ENCODE assay signal across 8 mouse cellular contexts in the genomic region with DNA sequence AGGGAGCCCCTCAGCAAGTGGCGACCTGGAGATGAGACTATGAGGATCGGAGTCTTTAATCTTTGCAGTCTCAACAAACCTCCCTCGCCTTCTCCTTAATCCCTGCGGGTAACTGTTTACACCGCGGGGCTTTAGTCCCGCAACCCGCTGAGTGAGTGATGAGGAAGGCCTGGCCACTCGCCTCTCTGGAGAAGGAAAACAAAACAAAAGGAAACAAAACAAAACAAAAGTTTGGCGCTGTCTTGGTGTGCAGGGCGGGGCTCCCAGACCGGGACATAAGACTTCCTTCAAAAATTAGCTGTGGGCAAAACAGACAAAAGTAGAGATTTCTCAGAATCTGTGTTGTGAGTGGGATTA. TPM values are rescaled to one million over a fixed set of nuclear protein-coding genes. Genes with fewer than 3 reads are reported as not detected.
DNase-seq lines count a peak whose midpoint lies in the region; ATAC-seq lines count a peak whose summit lies in the region.

No protein-coding gene starts in this region.

- 9% methylated on average over 12 of the region's 12 CpGs for WGBS in lung, embryonic 15.5 days
- 12% methylated on average over 12 of the region's 12 CpGs for WGBS in embryonic facial prominence, embryonic 11.5 days
- WGBS in hindbrain, embryonic 14.5 days = 8% methylated on average over 12 of the region's 12 CpGs

- H3K36me3 ChIP-seq in lung, embryonic 15.5 days = no peaks in the 10 kb centered on the region
- H3K36me3 ChIP-seq in embryonic facial prominence, embryonic 11.5 days (replicated peaks; ENCODE audit: control insufficient read depth, insufficient read depth, low read depth, low read length) = no peaks in the 10 kb centered on the region
- no peaks in the 10 kb centered on the region for H3K36me3 ChIP-seq in hindbrain, embryonic 14.5 days (replicated peaks; ENCODE audit: control insufficient read depth, insufficient read depth)

- H3K4me2 ChIP-seq in lung, embryonic 15.5 days = peak overlapping the region; percentile 49
- no peak overlapping the region; the same call in 1 of the 2 replicates for H3K4me2 ChIP-seq in embryonic facial prominence, embryonic 11.5 days (ENCODE audit: low read depth, low read length)
- peak overlapping the region; percentile 50 for H3K4me2 ChIP-seq in hindbrain, embryonic 14.5 days (replicated peaks)

- H3K9me3 ChIP-seq in lung, embryonic 15.5 days = no peaks in the 10 kb centered on the region
- no peaks in the 10 kb centered on the region for H3K9me3 ChIP-seq in embryonic facial prominence, embryonic 11.5 days (replicated peaks; ENCODE audit: control insufficient read depth, low read length)
- no peaks in the 10 kb centered on the region for H3K9me3 ChIP-seq in hindbrain, embryonic 14.5 days (ENCODE audit: control insufficient read depth, low read length)

- H3K9ac ChIP-seq in lung, embryonic 15.5 days = peak overlapping the region; percentile 54
- H3K9ac ChIP-seq in embryonic facial prominence, embryonic 11.5 days (replicated peaks; ENCODE audit: low read length) = peak overlapping the region; percentile 71
- H3K9ac ChIP-seq in hindbrain, embryonic 14.5 days = peak overlapping the region; percentile 55

- peak overlapping the region; percentile 58 for H3K4me3 ChIP-seq in lung, embryonic 15.5 days
- peak overlapping the region; percentile 52 for H3K4me3 ChIP-seq in embryonic facial prominence, embryonic 11.5 days (ENCODE audit: low read depth, low read length)
- H3K4me3 ChIP-seq in hindbrain, embryonic 14.5 days (replicated peaks; ENCODE audit: low read length) = peak overlapping the region; percentile 42

- H3K27ac ChIP-seq in lung, embryonic 15.5 days = 0 out of 2 replicates have a peak overlapping the region, but pooled peaks have one; percentile 50
- no peak overlapping the region for H3K27ac ChIP-seq in embryonic facial prominence, embryonic 11.5 days (replicated peaks; ENCODE audit: low read depth, low read length)
- H3K27ac ChIP-seq in hindbrain, embryonic 14.5 days = peak overlapping the region; percentile 38; the same call in 1 of the 2 replicates

- peak; percentile 69 for ATAC-seq in lung, embryonic 15.5 days (ENCODE audit: borderline replicate concordance, extremely low read depth, low FRiP score, low TSS enrichment)
- ATAC-seq in embryonic facial prominence, embryonic 11.5 days (replicated peaks; ENCODE audit: insufficient number of reproducible peaks, low FRiP score, low TSS enrichment, low read depth) = peak; percentile 63; the same call in 1 of the 2 replicates
- ATAC-seq in hindbrain, embryonic 14.5 days (ENCODE audit: low FRiP score) = peak; percentile 66
- peak; percentile 51 for ATAC-seq in megakaryocyte, adult 5-6 weeks (ENCODE audit: poor library complexity, severe bottlenecking)

- no peaks in the 10 kb centered on the region for H3K4me1 ChIP-seq in lung, embryonic 15.5 days
- no peaks in the 10 kb centered on the region for H3K4me1 ChIP-seq in embryonic facial prominence, embryonic 11.5 days (ENCODE audit: control insufficient read depth, insufficient read depth, low read length)
- no peaks in the 10 kb centered on the region for H3K4me1 ChIP-seq in hindbrain, embryonic 14.5 days (replicated peaks; ENCODE audit: control insufficient read depth, insufficient read depth, low read length)

- H3K27me3 ChIP-seq in lung, embryonic 15.5 days = no peaks in the 10 kb centered on the region
- no peaks in the 10 kb centered on the region for H3K27me3 ChIP-seq in embryonic facial prominence, embryonic 11.5 days (ENCODE audit: control insufficient read depth, insufficient read depth, low read length)
- H3K27me3 ChIP-seq in hindbrain, embryonic 14.5 days (ENCODE audit: control insufficient read depth, insufficient read depth, low read length) = no peaks in the 10 kb centered on the region

- DNase-seq in lung, postnatal 25 days (ENCODE audit: low spot score) = no peak
- DNase-seq in embryonic facial prominence, embryonic 11.5 days (ENCODE audit: low spot score) = peak; percentile 9
- no peak for DNase-seq in hindbrain, embryonic 14.5 days (ENCODE audit: low spot score)
- no peak for DNase-seq in ovary, adult 18-20 months (ENCODE audit: low spot score)
- no peak for DNase-seq in frontal cortex, postnatal 36 days (ENCODE audit: low spot score in 2 of 2)
- DNase-seq in layer of hippocampus, postnatal 14 days (ENCODE audit: low spot score in 2 of 2) = no peak

RNA-seq across cellular contexts. Expression of gene Apool, which starts 0.4 kb away (rescaled TPM):
- polyA plus RNA-seq in lung, embryonic 15.5 days (2015; fragmentation: Nextera tagmentation; extraction: Ambion mirVana) = 54.2 and 55.8 TPM in 2 replicates
- polyA plus RNA-seq in embryonic facial prominence, embryonic 11.5 days (2014; fragmentation: Nextera tagmentation; extraction: Ambion mirVana) = 81.9 and 85.8 TPM in 2 replicates
- 16.5 and 19.1 TPM in 2 replicates for polyA plus RNA-seq in hindbrain, embryonic 14.5 days (2014; fragmentation: Nextera tagmentation; extraction: Ambion mirVana)
- total RNA-seq in megakaryocyte, adult 5-6 weeks (2015) = 22.1 and 29.0 TPM in 2 replicates
- total RNA-seq in megakaryocyte, adult 5-6 weeks (2017) = 19.9 and 24.5 TPM in 2 replicates
- 1 to 10 TPM; 5.9 to 6.8 TPM for total RNA-seq in layer of hippocampus, postnatal 14 days (2021)
